Mouse (Mus musculus) thymus, postnatal 25 days (tissue): Measurements from ENCODE around the gene Sytl2.

ENCODE experiments used
- DNase-seq: peaks from one replicate; pipeline ENCODE4 v3.0.0; 2022

Sytl2 gene

GRCm38 (mm10) chr7:90372804-90373203, 70.8 kb downstream of the Sytl2 start:
- DNase-seq, result no peak

DNA sequence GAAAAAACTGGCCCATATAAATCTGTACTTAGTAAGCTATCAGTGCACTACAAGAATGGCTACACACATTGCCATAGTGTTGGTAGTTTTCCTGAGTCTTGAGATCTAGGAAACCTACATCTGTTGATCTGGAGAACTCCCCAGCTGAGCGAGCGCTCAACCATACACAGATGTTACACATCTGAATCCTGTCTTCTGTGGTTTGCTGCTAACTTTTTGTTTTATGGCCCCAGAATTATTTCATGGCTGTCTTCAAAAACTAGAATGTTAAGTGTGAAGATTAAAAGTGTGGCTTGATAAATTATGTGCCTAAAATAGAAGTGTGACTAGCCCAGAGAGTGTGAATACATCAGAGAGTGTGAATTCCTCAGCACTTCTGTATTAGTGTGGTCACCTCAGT, 82.4 kb downstream of the Sytl2 start:
- no peak for DNase-seq

DNA sequence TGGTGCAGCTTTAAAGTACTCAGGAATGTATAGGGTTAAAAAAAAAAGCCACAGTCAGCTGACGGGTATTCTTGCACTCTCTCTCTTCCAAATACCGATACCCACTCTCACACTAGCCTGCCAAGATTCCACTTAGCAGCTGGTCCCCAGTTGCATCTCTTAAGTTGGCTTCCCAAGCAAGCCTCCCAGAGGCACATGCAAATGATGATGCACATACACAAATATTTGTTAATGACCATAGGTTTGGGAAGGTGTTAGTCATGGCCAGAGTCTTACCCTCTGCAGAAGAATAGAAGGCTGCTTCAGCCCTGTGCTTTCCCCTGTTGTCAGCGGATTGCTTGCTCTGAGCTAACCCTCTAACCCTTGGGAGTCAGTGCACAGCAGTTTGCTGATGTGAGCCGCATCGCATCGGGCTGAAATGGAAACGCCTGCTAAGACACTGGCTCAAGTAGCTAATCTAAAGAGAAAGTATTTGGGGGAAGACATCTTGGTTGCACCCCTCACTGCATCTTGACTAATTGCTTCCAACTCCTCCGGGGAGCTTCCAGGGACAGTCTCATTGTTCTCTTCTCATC, 84.9 kb downstream of the Sytl2 start:
- no peak for DNase-seq

- DNase-seq, result no peak
Measured at GRCm38 (mm10) chr7:90389765-90390164, 87.7 kb downstream of the Sytl2 start.

DNA sequence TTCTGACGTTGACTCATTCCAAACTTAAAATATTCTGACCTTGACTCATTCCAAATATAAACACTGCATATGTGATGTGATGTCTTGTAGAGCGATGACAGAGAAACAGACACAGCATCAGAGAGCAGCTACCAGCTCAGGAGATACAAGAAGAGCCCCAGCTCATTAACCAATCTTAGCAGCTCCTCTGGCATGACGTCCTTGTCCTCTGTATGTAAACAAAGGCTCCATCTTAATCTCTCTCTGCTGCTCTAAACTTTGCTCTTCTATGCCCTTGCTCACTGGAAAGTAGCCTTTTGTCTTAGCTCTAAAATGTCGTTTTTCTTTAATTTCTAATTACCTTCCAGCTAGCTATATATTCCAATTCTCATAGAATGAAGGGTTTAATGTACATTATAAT, 93.0 kb downstream of the Sytl2 start:
- DNase-seq, result no peak

- no peak for DNase-seq
Measured at GRCm38 (mm10) chr7:90395928-90396327, 93.9 kb downstream of the Sytl2 start.

DNA sequence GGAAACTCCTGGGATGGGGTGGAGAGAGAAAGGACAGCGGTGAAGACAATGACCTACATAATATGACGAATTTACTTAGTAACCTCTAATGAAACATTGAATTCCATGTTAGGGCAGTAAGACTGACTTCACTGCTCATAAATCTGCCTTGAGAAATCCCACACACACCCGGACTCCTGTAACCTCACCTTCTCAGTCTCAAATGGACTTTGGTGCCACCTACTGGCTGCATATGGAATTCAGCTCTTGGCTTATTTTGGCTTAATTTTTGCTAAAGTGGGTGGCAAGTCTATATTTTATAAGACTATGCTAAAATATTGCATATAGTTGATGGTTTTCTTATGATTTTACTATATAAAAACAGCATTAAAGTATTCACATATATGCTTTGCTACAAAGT, 107.9 kb downstream of the Sytl2 start:
- peak; percentile 75 for DNase-seq

GRCm38 (mm10) chr7:90426020-90427001, 124.3 kb downstream of the Sytl2 start, which contains the start of gene Ccdc89:
Gene Ccdc89 (plus strand): TSS chr7:90426577.
- DNase-seq, result no peak

GRCm38 (mm10) chr7:90427006-90427405, 125.0 kb downstream of the Sytl2 start:
- DNase-seq, result no peak

- no peak for DNase-seq
Measured at GRCm38 (mm10) chr7:90432221-90432620, 130.2 kb downstream of the Sytl2 start.

- no peak for DNase-seq
Measured at GRCm38 (mm10) chr7:90440044-90440443, 138.0 kb downstream of the Sytl2 start.

GRCm38 (mm10) chr7:90442070-90442469, 140.0 kb downstream of the Sytl2 start:
- DNase-seq, result no peak

- DNase-seq, result peak; percentile 95
Measured at GRCm38 (mm10) chr7:90442518-90443080, 140.5 kb downstream of the Sytl2 start, which contains the start of gene Crebzf. Gene Crebzf (plus strand): TSS chr7:90442729.

DNA sequence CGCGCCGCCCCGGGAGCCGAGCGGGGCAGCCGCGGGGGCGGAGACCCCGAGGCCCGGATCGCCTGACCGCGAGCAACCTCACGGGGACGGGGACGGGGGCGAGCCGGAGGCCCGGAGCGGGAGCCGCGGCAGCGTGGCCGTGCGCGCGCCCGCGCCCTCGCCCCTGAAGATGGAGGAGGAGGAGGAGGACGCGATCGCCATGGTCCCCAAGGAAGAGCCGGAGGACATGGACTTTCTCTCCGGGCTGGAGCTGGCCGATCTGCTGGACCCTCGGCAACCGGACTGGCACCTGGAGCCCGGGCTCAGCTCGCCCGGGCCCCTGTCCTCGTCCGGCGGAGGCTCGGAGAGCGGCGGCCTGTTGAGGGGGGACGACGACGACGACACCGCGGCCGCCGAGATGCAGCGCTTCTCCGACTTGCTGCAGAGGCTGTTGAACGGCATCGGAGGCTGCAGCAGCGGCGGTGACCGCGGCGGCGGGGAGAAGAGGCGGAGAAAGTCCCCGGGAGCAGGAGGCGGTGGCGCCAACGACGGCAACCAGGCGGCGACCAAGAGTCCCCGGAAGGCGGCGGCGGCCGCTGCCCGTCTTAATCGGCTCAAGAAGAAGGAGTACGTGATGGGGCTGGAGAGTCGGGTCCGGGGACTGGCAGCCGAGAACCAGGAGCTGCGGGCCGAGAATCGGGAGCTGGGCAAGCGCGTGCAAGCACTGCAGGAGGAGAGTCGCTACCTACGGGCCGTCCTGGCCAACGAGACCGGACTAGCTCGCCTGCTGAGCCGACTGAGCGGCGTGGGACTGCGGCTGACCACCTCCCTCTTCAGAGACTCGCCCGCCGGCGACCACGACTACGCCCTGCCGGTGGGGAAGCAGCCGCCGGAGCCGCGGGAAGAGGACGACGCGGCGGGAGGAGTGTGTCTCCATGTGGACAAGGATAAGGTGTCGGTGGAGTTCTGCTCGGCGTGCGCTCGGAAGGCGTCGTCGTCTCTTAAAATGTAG, 141.3 kb downstream of the Sytl2 start:
- DNase-seq, result peak; percentile 71

- no peak for DNase-seq
Measured at GRCm38 (mm10) chr7:90444206-90444605, 142.2 kb downstream of the Sytl2 start.

DNA sequence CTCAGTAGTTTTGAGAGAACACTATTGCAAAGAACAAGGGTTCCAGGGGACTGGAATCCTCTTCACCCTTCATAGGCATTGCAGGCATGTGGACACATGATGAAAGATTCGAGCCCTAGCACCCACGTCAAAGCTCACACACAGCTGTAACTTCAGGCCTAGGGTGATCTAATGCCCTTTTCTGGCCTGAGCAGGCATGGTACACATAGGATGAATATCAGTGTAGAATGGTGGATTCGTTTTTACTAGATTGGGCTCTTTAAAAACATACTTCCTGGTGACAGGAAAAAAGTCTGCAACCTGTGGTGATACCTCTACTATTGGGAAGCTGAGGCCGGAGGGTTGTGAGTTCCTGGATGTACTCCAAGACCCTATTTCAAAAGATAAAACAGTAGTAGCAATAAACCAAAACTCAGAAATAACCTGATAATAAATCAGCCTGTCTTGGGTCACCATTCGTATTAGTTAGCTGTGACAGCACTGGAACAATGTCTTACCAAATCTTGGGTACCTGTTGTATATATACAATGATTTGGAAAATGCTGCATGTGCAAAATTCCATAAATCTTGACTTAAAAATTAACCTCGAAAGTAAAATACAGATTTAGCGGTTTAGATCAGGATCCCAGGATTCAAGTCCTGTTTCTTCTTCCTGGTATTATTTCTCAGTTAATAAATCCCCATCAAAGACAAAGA, 154.2 kb downstream of the Sytl2 start:
- no peak for DNase-seq

- peak; percentile 68 for DNase-seq
Measured at GRCm38 (mm10) chr7:90456845-90457468, 154.9 kb downstream of the Sytl2 start, which contains the start of gene Tmem126a. Gene Tmem126a (minus strand): TSS chr7:90457229.

- no peak for DNase-seq
Measured at GRCm38 (mm10) chr7:90457517-90457916, 155.5 kb downstream of the Sytl2 start.
